Mouse (Mus musculus) liver, embryonic 11.5 days (tissue): ENCODE measurements around the gene Ecel1. TPM values are rescaled to one million over a fixed set of nuclear protein-coding genes. Genes with fewer than 3 reads are reported as not detected.

Experiments
- ATAC-seq: fragments of 200-750 bp; cut with Nextera tagmentation; replicated peaks from 2 replicates; pipeline ENCODE4 v1.8.0; 2017; ENCODE audit warnings: moderate number of reproducible peaks, mild to moderate bottlenecking, moderate TSS enrichment, moderate library complexity; ENCODE audit not compliant: low FRiP score
- DNase-seq: peaks from one replicate; pipeline ENCODE4 v3.0.0-alpha.2; 2017; ENCODE audit warnings: low spot score
- H3K27ac ChIP-seq: fragments of 300-500 bp; sonication (generic); 2 replicates; pipeline ENCODE4 v1.5.1; 2014; ENCODE audit warnings: mild to moderate bottlenecking, low read depth, low read length, control low read depth
- H3K27me3 ChIP-seq: fragments of 300-500 bp; sonication (generic); replicated peaks from 2 replicates; pipeline ENCODE4 v1.6.1; 2014; ENCODE audit warnings: low read length, mixed read lengths; ENCODE audit not compliant: control insufficient read depth, insufficient read depth
- H3K36me3 ChIP-seq: fragments of 300-500 bp; sonication (generic); 2 replicates; pipeline ENCODE4 v1.6.1; 2014; ENCODE audit warnings: mild to moderate bottlenecking, low read length, moderate library complexity, mixed read lengths; ENCODE audit not compliant: control insufficient read depth, insufficient read depth
- H3K4me1 ChIP-seq: fragments of 300-500 bp; sonication (generic); replicated peaks from 2 replicates; pipeline ENCODE4 v1.6.1; 2014; ENCODE audit warnings: low read length, mixed read lengths; ENCODE audit not compliant: control insufficient read depth, insufficient read depth
- H3K4me2 ChIP-seq: fragments of 300-500 bp; sonication (generic); 2 replicates; pipeline ENCODE4 v1.6.1; 2014; ENCODE audit warnings: mild to moderate bottlenecking, control low read depth, moderate library complexity
- H3K4me3 ChIP-seq: fragments of 300-500 bp; sonication (generic); 2 replicates; pipeline ENCODE4 v1.5.1; 2014; ENCODE audit warnings: low read depth, low read length, control low read depth
- H3K9ac ChIP-seq: fragments of 300-500 bp; sonication (generic); 2 replicates; pipeline ENCODE4 v1.6.1; 2014; ENCODE audit warnings: low read depth, low read length, control low read depth
- H3K9me3 ChIP-seq: fragments of 300-500 bp; sonication (generic); 2 replicates; pipeline ENCODE4 v1.6.1; 2016; ENCODE audit warnings: low read length, inconsistent platforms, mixed read lengths; ENCODE audit not compliant: control insufficient read depth
- WGBS: fragments of 180-500 bp; shearing (Covaris S2); extraction: QIAGEN DNeasy Blood & Tissue Kit; methylation state at CpG from one replicate; pipeline ENCODE4 v1.1.7; 2014; 5-methylcytosine and 5-hydroxymethylcytosine counted together
- polyA plus RNA-seq: library from polyadenylated mRNA; unstranded; fragments of >200 nt; fragmentation: Nextera tagmentation; extraction: Ambion mirVana; gene quantifications from 2 replicates; pipeline ENCODE4 v1.2.1, GENCODE M21; 2014

The Ecel1 gene
- polyA plus RNA-seq, 1 experiment from 2014 or later: 0.18 TPM

DNA sequence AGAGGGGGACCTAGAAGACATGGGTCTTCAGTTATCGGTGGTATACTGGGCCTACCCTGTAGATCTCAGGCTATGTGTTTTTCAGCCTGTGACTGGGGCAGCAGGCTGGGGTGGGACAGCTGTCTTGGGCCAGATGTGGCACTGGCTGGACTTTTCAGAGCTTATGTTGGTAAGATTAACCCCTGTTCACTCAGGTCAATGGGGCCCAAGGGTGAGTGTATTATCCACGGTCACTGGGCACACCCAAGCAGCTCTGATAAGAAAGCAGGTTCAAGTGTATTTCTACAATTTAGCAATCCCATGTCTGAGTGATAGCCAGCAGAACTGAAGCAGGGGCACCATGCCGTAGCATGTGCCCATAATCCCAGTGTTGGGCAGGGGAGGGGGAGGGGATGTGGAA lies 54.2 kb downstream of the Ecel1 start:
- Histone ChIP-seq H3K9ac (no peak overlapping the region), H3K36me3 (no peaks in the 10 kb centered on the region), H3K9me3 (no peaks in the 10 kb centered on the region), H3K4me3 (no peak overlapping the region), H3K27ac (no peak overlapping the region), H3K4me1 (no peaks in the 10 kb centered on the region), H3K27me3 (0 out of 2 replicates have a peak, but pooled peaks cover 2% of the 10 kb centered on the region), H3K4me2 (no peak overlapping the region)
- ATAC-seq (no peak), DNase-seq (no peak)
- 69% methylated on average over 3 of the region's 3 CpGs for WGBS

DNA sequence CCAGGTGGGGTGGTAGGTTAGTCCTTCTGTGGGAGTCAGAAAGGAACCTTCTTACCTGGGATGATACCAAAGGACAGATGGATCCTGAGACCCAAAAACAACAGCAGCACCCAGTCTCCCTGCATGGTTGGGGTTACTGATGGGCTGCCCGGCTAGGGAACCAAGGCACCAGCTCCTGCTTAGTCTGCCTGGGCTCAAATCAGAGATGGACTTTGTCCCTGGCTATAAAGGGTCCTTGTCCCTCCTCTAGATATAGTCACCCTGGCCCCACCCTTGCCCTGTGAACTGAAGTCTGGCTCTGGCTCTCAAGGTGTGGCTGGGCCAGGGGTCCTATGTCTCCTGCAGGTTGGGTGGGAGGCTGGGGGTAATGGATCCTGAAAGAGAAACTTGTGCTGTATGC lies 54.9 kb downstream of the Ecel1 start, which contains the start of gene Alpi:
TSS of gene Alpi (minus strand) at position 196 of the 400 bp plus-strand sequence.
- no peak for DNase-seq
- no peaks in the 10 kb centered on the region for H3K4me1 ChIP-seq
- no peaks in the 10 kb centered on the region for H3K36me3 ChIP-seq
- H3K4me2 ChIP-seq: no peak within 1 kb of the TSS
- no peak for ATAC-seq
- no peaks in the 10 kb centered on the region for H3K9me3 ChIP-seq
- 0 out of 2 replicates have a peak, but pooled peaks cover 2% of the 10 kb centered on the region for H3K27me3 ChIP-seq
- no peak within 1 kb of the TSS for H3K9ac ChIP-seq
- H3K27ac ChIP-seq: no peak within 1 kb of the TSS
- 80% methylated on average over 1 of the region's 1 CpGs for WGBS
- no peak within 1 kb of the TSS for H3K4me3 ChIP-seq

DNA sequence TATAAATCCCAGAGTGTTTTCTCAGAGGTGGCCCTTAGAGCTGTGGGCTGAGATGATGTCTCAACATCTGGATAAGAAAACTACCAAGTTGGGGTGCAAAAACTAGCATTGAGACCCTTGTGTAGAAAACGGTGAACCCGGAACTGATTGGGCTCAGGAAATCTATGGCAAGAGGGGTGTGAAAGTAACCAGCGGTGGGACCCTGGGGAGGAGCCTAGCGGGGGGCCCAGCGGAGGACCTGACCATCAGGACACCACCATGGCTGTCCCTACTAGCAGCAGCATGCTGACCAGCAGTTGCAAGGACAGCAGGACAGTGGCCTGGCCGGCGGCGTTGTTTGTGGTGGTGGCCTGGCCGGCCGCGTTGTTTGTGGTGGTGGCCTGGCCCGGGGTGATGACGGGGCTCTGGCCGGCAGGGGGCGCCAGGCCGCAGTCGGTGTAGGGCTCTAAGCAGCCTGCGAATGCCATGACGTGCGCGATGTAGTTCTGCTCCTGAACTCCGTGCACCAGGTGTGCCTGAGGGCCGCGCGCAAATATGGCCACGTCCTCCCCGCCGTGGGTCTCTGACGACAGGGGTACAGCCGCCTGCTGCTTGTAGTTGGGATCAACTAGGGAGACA lies 57.9 kb downstream of the Ecel1 start:
- no peak overlapping the region for H3K9ac ChIP-seq
- no peak overlapping the region for H3K4me3 ChIP-seq

More for the DNA sequence above, 57.9 kb downstream of the Ecel1 start:
- ATAC-seq (peak; percentile 72; the same call in 1 of the 2 replicates), DNase-seq (peak; percentile 58)
- H3K36me3 ChIP-seq: no peaks in the 10 kb centered on the region
- no peaks in the 10 kb centered on the region for H3K9me3 ChIP-seq
- H3K27me3 ChIP-seq: 0 out of 2 replicates have a peak, but pooled peaks cover 2% of the 10 kb centered on the region
- WGBS: 14% methylated on average over 30 of the region's 30 CpGs
- H3K4me2 ChIP-seq: peak overlapping the region; percentile 27; the same call in 1 of the 2 replicates
- H3K4me1 ChIP-seq: no peaks in the 10 kb centered on the region
- no peak overlapping the region for H3K27ac ChIP-seq

Other genes with a start within 250 kb of the Ecel1 start
- gene Alppl2, start 66.6 kb downstream of the Ecel1 start, polyA plus RNA-seq: 0.14 TPM in 1 of 2 replicates, not detected in the other
- not detected in 2 replicates for gene Alpi, start 54.9 kb downstream of the Ecel1 start, polyA plus RNA-seq
- gene Akp3, start 31.5 kb downstream of the Ecel1 start, polyA plus RNA-seq: not detected in 2 replicates
- not detected in 2 replicates for gene Prss56, start 26.8 kb upstream of the Ecel1 start, polyA plus RNA-seq
- 0.08 TPM in 1 of 2 replicates, not detected in the other for gene Chrnd, start 34.1 kb upstream of the Ecel1 start, polyA plus RNA-seq
- 0.55 and 0.62 TPM in 2 replicates for gene Chrng, start 48.1 kb upstream of the Ecel1 start, polyA plus RNA-seq
- 151 and 152 TPM in 2 replicates for gene Eif4e2, start 57.4 kb upstream of the Ecel1 start, polyA plus RNA-seq
- not detected in 2 replicates for gene Efhd1, start 107.8 kb upstream of the Ecel1 start, polyA plus RNA-seq
- gene Gigyf2, start 170.5 kb upstream of the Ecel1 start, polyA plus RNA-seq: 35.1 and 40.4 TPM in 2 replicates
- gene Kcnj13, start 238.2 kb upstream of the Ecel1 start, polyA plus RNA-seq: 0.32 and 1.6 TPM in 2 replicates